ENCODE assay signal across 9 mouse cellular contexts in the genomic region with DNA sequence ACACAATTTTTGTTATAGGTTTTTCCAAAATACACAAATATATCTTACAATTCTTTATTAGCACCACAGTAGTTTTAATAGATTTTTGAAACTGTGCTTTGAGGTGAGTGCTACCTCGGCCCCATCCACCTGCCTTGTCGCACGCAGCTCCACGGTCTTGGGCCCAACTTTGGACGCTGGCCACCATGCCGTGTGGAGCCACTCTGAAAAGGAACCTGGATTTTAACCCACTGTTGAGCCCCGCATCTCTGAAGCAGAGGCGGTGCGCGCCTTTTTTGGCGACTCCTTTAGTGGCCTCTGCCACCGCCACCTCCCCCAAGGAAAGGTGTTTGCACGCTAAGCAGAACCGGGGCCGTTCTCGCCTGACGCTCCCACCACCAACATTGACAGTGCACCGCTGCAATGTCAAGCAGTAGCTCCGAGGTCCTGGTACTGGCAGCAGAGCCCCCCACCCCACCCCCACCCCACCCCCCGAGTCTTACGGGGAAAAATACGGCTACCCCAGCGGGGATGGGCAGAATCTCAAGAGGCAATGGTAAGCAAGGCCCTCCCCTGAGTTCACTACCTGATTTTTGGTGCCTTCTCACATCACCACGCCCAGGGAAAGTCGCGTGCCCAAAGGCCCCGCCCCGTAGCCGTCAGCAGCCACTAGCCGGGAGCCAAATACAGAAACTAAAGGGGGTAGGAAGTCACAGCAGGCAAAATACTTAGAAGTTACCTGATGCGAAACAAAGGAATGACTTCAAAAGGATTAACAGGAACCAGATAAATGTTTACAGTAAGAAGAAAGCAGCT. TPM values are rescaled to one million over a fixed set of nuclear protein-coding genes. Genes with fewer than 3 reads are reported as not detected.
A peak's percentile ranks its signal among the peaks of the same experiment; 100 is the strongest.
DNase-seq lines count a peak whose midpoint lies in the region; ATAC-seq and TF ChIP-seq lines count a peak whose summit lies in the region.
"Had no signal": no experiment of that assay in that cellular context is flagged by ENCODE, and none has a peak within 500 bp of the region (broad histone marks: within the 10 kb centered on the region; RNA-seq: fewer than 3 reads in every experiment).

No protein-coding gene starts in this region.

- TF ChIP-seq CTCF in stomach, postnatal 0 days (IDR thresholded peaks at IDR 0.05; ENCODE audit: low read depth), result no peak
- TF ChIP-seq CTCF in layer of hippocampus, adult 2 months (conservative IDR thresholded peaks at IDR 0.05), result no peak

- TF ChIP-seq EP300 in stomach, postnatal 0 days (optimal IDR thresholded peaks at IDR 0.05), result no peak

- H3K4me1 ChIP-seq in forebrain, embryonic 16.5 days (replicated peaks; ENCODE audit: control insufficient read depth, insufficient read depth, low read length), result no peaks in the 10 kb centered on the region
- no peaks in the 10 kb centered on the region for H3K4me1 ChIP-seq in stomach, postnatal 0 days (replicated peaks; ENCODE audit: control insufficient read depth, insufficient read depth)

- DNase-seq in CD4-positive, CD25-positive, alpha-beta regulatory T cell, adult 2 months (ENCODE audit: low read depth, low spot score), result peak; percentile 89
- DNase-seq in kidney, postnatal 4 days, result peak; percentile 13 to 26
- peak; percentile 23 for DNase-seq in mesoderm, embryonic 11.5 days (ENCODE audit: low read depth, low spot score)
- peak; percentile 56 for DNase-seq in stomach, postnatal 0 days (ENCODE audit: low spot score)
- DNase-seq in layer of hippocampus, adult 2 months (ENCODE audit: low spot score in 2 of 2), result no peak
- DNase-seq in Muller cell, postnatal 12 days (ENCODE audit: inconsistent ontology term), result no peak

- H3K27ac ChIP-seq in forebrain, embryonic 16.5 days (ENCODE audit: low read length), result no peak overlapping the region
- H3K27ac ChIP-seq in stomach, postnatal 0 days (replicated peaks), result no peak overlapping the region
- no peak overlapping the region for H3K27ac ChIP-seq in layer of hippocampus, adult 2 months
- H3K27ac ChIP-seq: heart, adult 2 months had no signal

- peak overlapping the region; percentile 53 for H3K4me2 ChIP-seq in forebrain, embryonic 16.5 days (ENCODE audit: low read length)
- H3K4me2 ChIP-seq in stomach, postnatal 0 days (replicated peaks; ENCODE audit: low read depth), result peak overlapping the region; percentile 65

- no peaks in the 10 kb centered on the region for H3K9me3 ChIP-seq in forebrain, embryonic 16.5 days (ENCODE audit: control insufficient read depth, low read length)
- no peaks in the 10 kb centered on the region for H3K9me3 ChIP-seq in stomach, postnatal 0 days (ENCODE audit: control insufficient read depth, low read length)

- ATAC-seq in activated CD4-positive, CD25-positive, alpha-beta regulatory T cell, adult 4 months, result peak; percentile 100
- no peak; the same call in 1 of the 2 replicates for ATAC-seq in forebrain, embryonic 16.5 days
- no peak for ATAC-seq in stomach, postnatal 0 days (ENCODE audit: low FRiP score, low TSS enrichment)

- H3K27me3 ChIP-seq in forebrain, embryonic 16.5 days (replicated peaks; ENCODE audit: control insufficient read depth, insufficient read depth, low read length), result no peaks in the 10 kb centered on the region
- H3K27me3 ChIP-seq in stomach, postnatal 0 days (ENCODE audit: control insufficient read depth, insufficient read depth, low read length), result no peaks in the 10 kb centered on the region

- peak overlapping the region; percentile 25 for H3K4me3 ChIP-seq in forebrain, embryonic 16.5 days (replicated peaks; ENCODE audit: low read length)
- peak overlapping the region; percentile 36 for H3K4me3 ChIP-seq in stomach, postnatal 0 days (ENCODE audit: low read depth, low read length)
- H3K4me3 ChIP-seq in layer of hippocampus, adult 2 months, result no peak overlapping the region; the same call in 1 of the 2 replicates
- H3K4me3 ChIP-seq: heart, adult 2 months had no signal

- peak overlapping the region; percentile 2; the same call in 1 of the 2 replicates for H3K9ac ChIP-seq in forebrain, embryonic 16.5 days (replicated peaks; ENCODE audit: low read depth, low read length)
- H3K9ac ChIP-seq in stomach, postnatal 0 days (ENCODE audit: low read length), result peak overlapping the region; percentile 38

- H3K36me3 ChIP-seq in forebrain, embryonic 16.5 days (ENCODE audit: control insufficient read depth, insufficient read depth), result no peaks in the 10 kb centered on the region
- H3K36me3 ChIP-seq in stomach, postnatal 0 days (ENCODE audit: control insufficient read depth, insufficient read depth, low read length), result no peaks in the 10 kb centered on the region

- 11% methylated on average over 31 of the region's 31 CpGs for WGBS in forebrain, embryonic 16.5 days
- 6% methylated on average over 31 of the region's 31 CpGs for WGBS in stomach, postnatal 0 days

RNA-seq across cellular contexts. Expression of a gene that starts 13.4 kb away (rescaled TPM):
- 10 to 100 TPM; 19.2 to 22.9 TPM for polyA plus RNA-seq in activated CD4-positive, CD25-positive, alpha-beta regulatory T cell, adult 4 months (2017; shearing (Covaris generic))
- 4.9 and 5.9 TPM in 2 replicates for polyA plus RNA-seq in forebrain, embryonic 16.5 days (2015; fragmentation: Nextera tagmentation; extraction: Ambion mirVana)
- 2.0 and 2.2 TPM in 2 replicates for polyA plus RNA-seq in stomach, postnatal 0 days (2015; fragmentation: Nextera tagmentation; extraction: Ambion mirVana)
- 1 to 10 TPM; 1.3 to 1.7 TPM for total RNA-seq in layer of hippocampus, adult 2 months (2021)

RNA-seq across cellular contexts. Expression of a gene that starts 52.9 kb away (rescaled TPM):
- polyA plus RNA-seq in activated CD4-positive, CD25-positive, alpha-beta regulatory T cell, adult 4 months (2017; shearing (Covaris generic)), result 10 to 100 TPM; 10.5 to 11.8 TPM
- polyA plus RNA-seq in forebrain, embryonic 16.5 days (2015; fragmentation: Nextera tagmentation; extraction: Ambion mirVana), result 4.1 and 5.7 TPM in 2 replicates
- 4.7 and 5.5 TPM in 2 replicates for polyA plus RNA-seq in stomach, postnatal 0 days (2015; fragmentation: Nextera tagmentation; extraction: Ambion mirVana)
- 1 to 10 TPM in 1 of 2 experiments, under 1 TPM in 1; 0.56 to 1.2 TPM for total RNA-seq in layer of hippocampus, adult 2 months (2021)

RNA-seq across cellular contexts. Expression of a gene that starts 58.5 kb away (rescaled TPM):
- not detected for polyA plus RNA-seq in activated CD4-positive, CD25-positive, alpha-beta regulatory T cell, adult 4 months (2017; shearing (Covaris generic))
- polyA plus RNA-seq in forebrain, embryonic 16.5 days (2015; fragmentation: Nextera tagmentation; extraction: Ambion mirVana), result not detected in 2 replicates
- not detected in 2 replicates for polyA plus RNA-seq in stomach, postnatal 0 days (2015; fragmentation: Nextera tagmentation; extraction: Ambion mirVana)
- not detected for total RNA-seq in layer of hippocampus, adult 2 months (2021)
- total RNA-seq: heart, adult 2 months had no signal
- polyA plus RNA-seq: heart, adult 2 months had no signal

Comparison
In these comparisons a context has a peak if more than half of its experiments do, and no peak if none do; other contexts are left out.
1. DNase-seq: peak in CD4-positive, CD25-positive, alpha-beta regulatory T cell, adult 2 months (single experiment), kidney, postnatal 4 days (2 of 2), mesoderm, embryonic 11.5 days (single experiment) and stomach, postnatal 0 days (single experiment); none in layer of hippocampus, adult 2 months (0 of 2) and Muller cell, postnatal 12 days (single experiment).